In the genomic region with DNA sequence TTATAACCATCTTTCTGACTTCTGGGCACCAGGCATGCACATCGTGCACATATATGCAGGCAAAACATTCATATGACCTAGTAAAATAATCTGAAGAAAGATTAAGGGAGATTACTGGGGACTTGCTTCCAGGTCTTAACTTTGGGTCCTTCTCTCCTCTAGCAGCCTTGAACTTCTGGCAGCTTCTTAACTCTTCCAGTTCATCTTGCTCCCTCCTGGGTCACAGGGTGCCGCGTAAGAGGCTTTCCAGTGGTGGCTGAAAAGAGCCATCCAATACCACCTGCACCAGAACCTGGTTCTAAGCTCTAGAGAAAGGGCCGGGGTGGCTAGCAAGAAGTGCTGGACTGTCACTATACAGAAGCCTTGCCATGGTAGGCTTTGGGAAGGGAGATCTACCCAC, we compare ENCODE assay signal across 8 mouse cellular contexts. TPM values are rescaled to one million over a fixed set of nuclear protein-coding genes. Genes with fewer than 3 reads are reported as not detected.
DNase-seq lines count a peak whose midpoint lies in the region; ATAC-seq and TF ChIP-seq lines count a peak whose summit lies in the region.

Gene Col9a3 (plus strand): TSS at position 301 of the 400 bp plus-strand sequence.

- TF ChIP-seq CTCF in brain, embryonic 14.5 days (IDR thresholded peaks at IDR 0.05; ENCODE audit: borderline replicate concordance, extremely low read depth, insufficient read depth, insufficient read length): no peak

- DNase-seq in kidney, postnatal 4 days: no peak
- DNase-seq in brain, embryonic 14.5 days (ENCODE audit: low read depth): no peak
- no peak for DNase-seq in midbrain, embryonic 10.5 days (ENCODE audit: low spot score)
- DNase-seq in urinary bladder, postnatal 14 days (ENCODE audit: low spot score): no peak
- DNase-seq in yolk sac, embryonic 10.5 days (ENCODE audit: low spot score): no peak
- no peak for DNase-seq in B cell, adult 2 months

- TF ChIP-seq POLR2A in brain, embryonic 14.5 days (IDR thresholded peaks at IDR 0.05; ENCODE audit: borderline replicate concordance, extremely low read depth, insufficient read depth, insufficient read length, poor library complexity, severe bottlenecking): no peak

- H3K36me3 ChIP-seq in kidney, embryonic 16.5 days (ENCODE audit: insufficient read depth, low read length): peaks cover 30% of the 10 kb centered on the region
- H3K36me3 ChIP-seq in forebrain, embryonic 16.5 days (ENCODE audit: control insufficient read depth, insufficient read depth): peaks cover 12% of the 10 kb centered on the region; the same call in 1 of the 2 replicates
- H3K36me3 ChIP-seq in midbrain, embryonic 10.5 days: peaks cover 39% of the 10 kb centered on the region

- H3K4me1 ChIP-seq in kidney, embryonic 16.5 days (ENCODE audit: insufficient read depth, low read length): peaks cover 7% of the 10 kb centered on the region; the same call in 1 of the 2 replicates
- peaks cover 25% of the 10 kb centered on the region for H3K4me1 ChIP-seq in forebrain, embryonic 16.5 days (replicated peaks; ENCODE audit: control insufficient read depth, insufficient read depth, low read length)
- peaks cover 31% of the 10 kb centered on the region for H3K4me1 ChIP-seq in midbrain, embryonic 10.5 days

- H3K27ac ChIP-seq in kidney, embryonic 16.5 days (ENCODE audit: low read length): no peak within 1 kb of the TSS
- no peak within 1 kb of the TSS; the same call in 1 of the 2 replicates for H3K27ac ChIP-seq in forebrain, embryonic 16.5 days (ENCODE audit: low read length)
- H3K27ac ChIP-seq in midbrain, embryonic 10.5 days (replicated peaks): no peak within 1 kb of the TSS; the same call in 1 of the 2 replicates

- no peak for ATAC-seq in kidney, embryonic 16.5 days (ENCODE audit: low FRiP score, low TSS enrichment)
- ATAC-seq in forebrain, embryonic 16.5 days: no peak

- H3K27me3 ChIP-seq in kidney, embryonic 16.5 days (ENCODE audit: insufficient read depth, low read length): peaks cover 29% of the 10 kb centered on the region
- H3K27me3 ChIP-seq in forebrain, embryonic 16.5 days (replicated peaks; ENCODE audit: control insufficient read depth, insufficient read depth, low read length): peaks cover 4% of the 10 kb centered on the region; the same call in 1 of the 2 replicates
- H3K27me3 ChIP-seq in midbrain, embryonic 10.5 days (ENCODE audit: low read depth, poor library complexity, severe bottlenecking): peaks cover 52% of the 10 kb centered on the region

- H3K9ac ChIP-seq in kidney, embryonic 16.5 days (replicated peaks; ENCODE audit: low read length): peak within 1 kb of the TSS; percentile 37; the same call in 1 of the 2 replicates
- peak within 1 kb of the TSS; percentile 67 for H3K9ac ChIP-seq in forebrain, embryonic 16.5 days (replicated peaks; ENCODE audit: low read depth, low read length)

- 44% methylated on average over 4 of the region's 4 CpGs for WGBS in kidney, embryonic 16.5 days
- 45% methylated on average over 4 of the region's 4 CpGs for WGBS in forebrain, embryonic 16.5 days
- 42% methylated on average over 4 of the region's 4 CpGs for WGBS in midbrain, embryonic 10.5 days

- peak within 1 kb of the TSS; percentile 33 for H3K4me3 ChIP-seq in kidney, embryonic 16.5 days (ENCODE audit: low read length)
- H3K4me3 ChIP-seq in forebrain, embryonic 16.5 days (replicated peaks; ENCODE audit: low read length): peak within 1 kb of the TSS; percentile 45
- peak within 1 kb of the TSS; percentile 51 for H3K4me3 ChIP-seq in midbrain, embryonic 10.5 days

- no peaks in the 10 kb centered on the region for H3K9me3 ChIP-seq in kidney, embryonic 16.5 days (ENCODE audit: low read length)
- no peaks in the 10 kb centered on the region for H3K9me3 ChIP-seq in forebrain, embryonic 16.5 days (ENCODE audit: control insufficient read depth, low read length)
- H3K9me3 ChIP-seq in midbrain, embryonic 10.5 days (replicated peaks): no peaks in the 10 kb centered on the region

- H3K4me2 ChIP-seq in kidney, embryonic 16.5 days (replicated peaks; ENCODE audit: low read depth, low read length): peak within 1 kb of the TSS; percentile 58
- peak within 1 kb of the TSS; percentile 66 for H3K4me2 ChIP-seq in forebrain, embryonic 16.5 days (ENCODE audit: low read length)

RNA-seq across cellular contexts. Expression of gene Col9a3, which starts in this region (rescaled TPM):
- polyA plus RNA-seq in kidney, embryonic 16.5 days (2015; fragmentation: Nextera tagmentation; extraction: Ambion mirVana): 9.5 and 9.8 TPM in 2 replicates
- 31.5 and 37.5 TPM in 2 replicates for polyA plus RNA-seq in brain, embryonic 14.5 days (2012; rRNA removed)
- polyA plus RNA-seq in forebrain, embryonic 16.5 days (2015; fragmentation: Nextera tagmentation; extraction: Ambion mirVana): 50.8 and 51.5 TPM in 2 replicates
- 2.6 and 3.7 TPM in 2 replicates for polyA plus RNA-seq in midbrain, embryonic 10.5 days (2016; fragmentation: Nextera tagmentation; extraction: Ambion mirVana)
